Mouse (Mus musculus): ENCODE measurements around the gene Ntf3. TPM values are rescaled to one million over a fixed set of nuclear protein-coding genes. Genes with fewer than 3 reads are reported as not detected.

Ntf3 gene
- total and polyA plus RNA-seq, 3 experiments: not detected

DNA sequence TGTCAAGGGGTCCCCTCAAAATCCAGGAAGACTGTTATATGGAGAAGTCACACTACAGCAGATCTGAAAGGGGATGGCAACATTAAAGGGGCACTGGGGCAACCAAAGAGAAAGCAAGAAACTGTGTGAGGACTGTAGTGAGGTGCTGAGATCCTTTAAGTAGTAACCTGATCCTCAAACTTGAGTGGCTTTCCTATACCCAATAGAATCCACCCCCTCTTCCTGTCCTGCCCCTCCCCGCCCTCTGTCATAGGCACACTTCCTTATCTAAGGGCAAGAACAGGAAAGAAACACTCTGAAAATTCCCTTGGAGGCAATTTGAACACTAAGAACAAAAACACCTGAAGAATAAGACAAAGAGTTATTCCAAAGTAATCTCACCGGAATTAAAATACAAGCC is 13.6 kb downstream of the Ntf3 start:
- in situ Hi-C loops (cut with MboI; ENCODE audit: low pct_ligation_motif_present, low pct_unique_long_range_greater_than_20kb, low sequenced_read_pairs) (loop anchor here (10.0 to 25.0 kb wide), 2 partner anchors 209 to 332 kb away; no protein-coding TSS in a partner anchor), dilution Hi-C loops (cut with MboI; ENCODE audit: extremely low pct_ligation_motif_present, extremely low pct_unique_long_range_greater_than_20kb, low sequenced_read_pairs) (no loop called here)
- DNase-seq (ENCODE audit: extremely low read depth): no peak
- H3K4me1 ChIP-seq (ENCODE audit: control insufficient read depth in 1 of 2, insufficient read depth in 2 of 2): no peaks in the 10 kb centered on the region
- TF ChIP-seq MAZ (IDR thresholded peaks at IDR 0.05; ENCODE audit: low read depth, low read length): no peak
- TF ChIP-seq MXI1 (IDR thresholded peaks at IDR 0.05; ENCODE audit: low read depth, low read length): no peak
- no peak for TF ChIP-seq NRF1 (IDR thresholded peaks at IDR 0.05; ENCODE audit: low read depth, low read length)
- no peak for TF ChIP-seq ZKSCAN1 (IDR thresholded peaks at IDR 0.05; ENCODE audit: borderline replicate concordance, low read depth, low read length)
- no peak for TF ChIP-seq SIN3A (IDR thresholded peaks at IDR 0.05; ENCODE audit: low read length)
- no peak for TF ChIP-seq TCF12 (IDR thresholded peaks at IDR 0.05; ENCODE audit: low read depth, low read length)
- TF ChIP-seq E2F4 (IDR thresholded peaks at IDR 0.05; ENCODE audit: insufficient replicate concordance, low read depth, low read length): no peak
- TF ChIP-seq TBP (conservative IDR thresholded peaks at IDR 0.05; ENCODE audit: low read depth, low read length): no peak
- TF ChIP-seq CHD1 (IDR thresholded peaks at IDR 0.05; ENCODE audit: low read depth, low read length): no peak
- TF ChIP-seq POLR2A (IDR thresholded peaks at IDR 0.05; ENCODE audit: low read depth, low read length): no peak
- TF ChIP-seq IRF4 (IDR thresholded peaks at IDR 0.05; ENCODE audit: low read depth, low read length): no peak
- no peak for TF ChIP-seq CHD2 (IDR thresholded peaks at IDR 0.05; ENCODE audit: low read length)
- no peak for TF ChIP-seq EP300 (IDR thresholded peaks at IDR 0.05; ENCODE audit: low read length)
- TF ChIP-seq RCOR1 (conservative IDR thresholded peaks at IDR 0.05; ENCODE audit: low read depth, low read length): no peak
- no peak for TF ChIP-seq SMC3 (IDR thresholded peaks at IDR 0.05; ENCODE audit: low read depth, low read length)
- no peak overlapping the region for H3K4me3 ChIP-seq (replicated peaks in 1 of 3; ENCODE audit: low read depth in 2 of 3, low read length in 2 of 3, poor library complexity in 1 of 3)
- no peak overlapping the region for H3K27ac ChIP-seq (ENCODE audit: insufficient read depth, low read depth)
- H3K4me2 ChIP-seq (ENCODE audit: insufficient read depth, low read depth, poor library complexity, severe bottlenecking): no peak overlapping the region
- no peaks in the 10 kb centered on the region for H3K9me3 ChIP-seq (replicated peaks; ENCODE audit: low read length)
- peaks cover 91% of the 10 kb centered on the region for H3K27me3 ChIP-seq (replicated peaks)
- H3K9ac ChIP-seq (ENCODE audit: insufficient read depth, low read depth): no peak overlapping the region
- H3K79me2 ChIP-seq (replicated peaks; ENCODE audit: control insufficient read depth, extremely low read depth, insufficient read depth, poor library complexity, severe bottlenecking): no peaks in the 10 kb centered on the region
- no peaks in the 10 kb centered on the region for H3K36me3 ChIP-seq (replicated peaks in 1 of 2; ENCODE audit: control insufficient read depth in 1 of 2, insufficient read depth in 1 of 2, low read length in 1 of 2)

DNA sequence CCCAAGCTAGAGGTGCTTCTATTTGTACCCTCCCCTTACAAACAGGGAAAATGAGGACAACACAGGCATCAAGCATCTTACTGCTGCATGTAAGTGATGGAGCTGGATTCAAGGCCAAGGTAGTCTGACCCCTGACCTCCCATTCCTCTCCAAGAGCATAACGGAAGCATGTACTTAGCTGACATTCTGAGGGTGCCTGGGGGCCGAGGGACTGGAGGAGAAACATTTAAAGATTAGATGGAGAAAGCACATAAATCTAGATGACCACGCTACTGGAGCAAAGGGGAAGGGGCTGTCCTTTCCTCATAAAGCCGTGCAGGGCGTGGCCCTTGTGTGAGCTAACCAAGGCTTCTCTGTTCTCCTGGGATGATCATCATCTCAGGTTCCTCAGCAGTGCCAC is 23.1 kb downstream of the Ntf3 start:
- no peak overlapping the region for H3K4me3 ChIP-seq (replicated peaks in 1 of 3; ENCODE audit: low read depth in 2 of 3, low read length in 2 of 3, poor library complexity in 1 of 3)
- H3K4me1 ChIP-seq (ENCODE audit: control insufficient read depth in 1 of 2, insufficient read depth in 2 of 2): no peaks in the 10 kb centered on the region
- TF ChIP-seq IRF4 (IDR thresholded peaks at IDR 0.05; ENCODE audit: low read depth, low read length) (no peak), USF2 (conservative IDR thresholded peaks at IDR 0.05; ENCODE audit: low read depth, low read length) (no peak), BHLHE40 (IDR thresholded peaks at IDR 0.05; ENCODE audit: low read depth, low read length) (no peak), MYC (IDR thresholded peaks at IDR 0.05; ENCODE audit: low read depth, low read length) (no peak)
- no peaks in the 10 kb centered on the region for H3K9me3 ChIP-seq (replicated peaks; ENCODE audit: low read length)
- dilution Hi-C loops (cut with MboI; ENCODE audit: extremely low pct_ligation_motif_present, extremely low pct_unique_long_range_greater_than_20kb, low sequenced_read_pairs) (no loop called here), in situ Hi-C loops (cut with MboI; ENCODE audit: low pct_ligation_motif_present, low pct_unique_long_range_greater_than_20kb, low sequenced_read_pairs) (no loop called here)
- DNase-seq (ENCODE audit: extremely low read depth): no peak
- no peaks in the 10 kb centered on the region for H3K79me2 ChIP-seq (replicated peaks; ENCODE audit: control insufficient read depth, extremely low read depth, insufficient read depth, poor library complexity, severe bottlenecking)
- H3K27me3 ChIP-seq (replicated peaks): peaks cover 91% of the 10 kb centered on the region
- H3K4me2 ChIP-seq (ENCODE audit: insufficient read depth, low read depth, poor library complexity, severe bottlenecking): no peak overlapping the region
- H3K36me3 ChIP-seq (replicated peaks in 1 of 2; ENCODE audit: control insufficient read depth in 1 of 2, insufficient read depth in 1 of 2, low read length in 1 of 2): no peaks in the 10 kb centered on the region
- H3K27ac ChIP-seq (ENCODE audit: insufficient read depth, low read depth): no peak overlapping the region
- H3K9ac ChIP-seq (ENCODE audit: insufficient read depth, low read depth): no peak overlapping the region
